Comparison of ENCODE assay signal across 20 mouse cellular contexts in genomic region chr13:3532451-3532850, GRCm38 (mm10). TPM values are rescaled to one million over a fixed set of nuclear protein-coding genes. Genes with fewer than 3 reads are reported as not detected.
A peak's percentile ranks its signal among the peaks of the same experiment; 100 is the strongest.
DNase-seq lines count a peak whose midpoint lies in the region; ATAC-seq and TF ChIP-seq lines count a peak whose summit lies in the region.
"Had no signal": no experiment of that assay in that cellular context is flagged by ENCODE, and none has a peak within 500 bp of the region (broad histone marks: within the 10 kb centered on the region; RNA-seq: fewer than 3 reads in every experiment).

No protein-coding gene starts in this region.

- WGBS in embryonic facial prominence, embryonic 13.5 days = 68% methylated on average over 4 of the region's 4 CpGs
- 74% methylated on average over 4 of the region's 4 CpGs for WGBS in embryonic facial prominence, embryonic 10.5 days
- WGBS in stomach, embryonic 15.5 days = 67% methylated on average over 4 of the region's 4 CpGs
- WGBS in stomach, postnatal 0 days = 59% methylated on average over 4 of the region's 4 CpGs
- 70% methylated on average over 4 of the region's 4 CpGs for WGBS in intestine, embryonic 15.5 days

- no peaks in the 10 kb centered on the region for H3K27me3 ChIP-seq in embryonic facial prominence, embryonic 13.5 days
- no peaks in the 10 kb centered on the region for H3K27me3 ChIP-seq in embryonic facial prominence, embryonic 10.5 days (replicated peaks; ENCODE audit: low read depth, poor library complexity, severe bottlenecking)
- H3K27me3 ChIP-seq in stomach, embryonic 15.5 days (replicated peaks) = no peaks in the 10 kb centered on the region
- H3K27me3 ChIP-seq in stomach, postnatal 0 days (ENCODE audit: control insufficient read depth, insufficient read depth, low read length) = no peaks in the 10 kb centered on the region
- H3K27me3 ChIP-seq in intestine, embryonic 15.5 days (replicated peaks) = no peaks in the 10 kb centered on the region
- H3K27me3 ChIP-seq: forebrain, embryonic 15.5 days; heart, embryonic 15.5 days; hindbrain, embryonic 15.5 days; Patski had no signal

- H3K4me2 ChIP-seq in embryonic facial prominence, embryonic 13.5 days = no peak overlapping the region
- 0 out of 2 replicates have a peak overlapping the region, but pooled peaks have one; percentile 2 for H3K4me2 ChIP-seq in stomach, embryonic 15.5 days
- no peak overlapping the region for H3K4me2 ChIP-seq in stomach, postnatal 0 days (replicated peaks; ENCODE audit: low read depth)
- H3K4me2 ChIP-seq in intestine, embryonic 15.5 days (replicated peaks) = no peak overlapping the region
- H3K4me2 ChIP-seq: forebrain, embryonic 15.5 days; heart, embryonic 15.5 days; hindbrain, embryonic 15.5 days had no signal

- no peak overlapping the region for H3K27ac ChIP-seq in embryonic facial prominence, embryonic 13.5 days
- H3K27ac ChIP-seq in embryonic facial prominence, embryonic 10.5 days (replicated peaks) = no peak overlapping the region
- H3K27ac ChIP-seq in stomach, embryonic 15.5 days = no peak overlapping the region
- H3K27ac ChIP-seq in stomach, postnatal 0 days (replicated peaks) = no peak overlapping the region
- no peak overlapping the region for H3K27ac ChIP-seq in intestine, embryonic 15.5 days
- H3K27ac ChIP-seq: forebrain, embryonic 15.5 days; heart, embryonic 10.5 days; heart, embryonic 15.5 days; hindbrain, embryonic 15.5 days had no signal

- no peak overlapping the region for H3K4me3 ChIP-seq in embryonic facial prominence, embryonic 13.5 days
- no peak overlapping the region for H3K4me3 ChIP-seq in embryonic facial prominence, embryonic 10.5 days
- no peak overlapping the region for H3K4me3 ChIP-seq in stomach, embryonic 15.5 days (replicated peaks)
- no peak overlapping the region for H3K4me3 ChIP-seq in stomach, postnatal 0 days (ENCODE audit: low read depth, low read length)
- H3K4me3 ChIP-seq in intestine, embryonic 15.5 days (replicated peaks) = no peak overlapping the region
- H3K4me3 ChIP-seq: forebrain, embryonic 15.5 days; heart, embryonic 10.5 days; heart, embryonic 15.5 days; hindbrain, embryonic 15.5 days had no signal

- H3K9ac ChIP-seq in embryonic facial prominence, embryonic 13.5 days = no peak overlapping the region
- H3K9ac ChIP-seq in stomach, embryonic 15.5 days = no peak overlapping the region
- no peak overlapping the region for H3K9ac ChIP-seq in stomach, postnatal 0 days (ENCODE audit: low read length)
- H3K9ac ChIP-seq in intestine, embryonic 15.5 days = no peak overlapping the region
- H3K9ac ChIP-seq: forebrain, embryonic 15.5 days; heart, embryonic 15.5 days; hindbrain, embryonic 15.5 days had no signal

- no peak for TF ChIP-seq EP300 in stomach, postnatal 0 days (optimal IDR thresholded peaks at IDR 0.05)

- no peak for DNase-seq in embryonic facial prominence, embryonic 10.5 days (ENCODE audit: low spot score)
- no peak for DNase-seq in stomach, postnatal 0 days (ENCODE audit: low spot score)
- peak; percentile 78 for DNase-seq in R1 (ENCODE audit: low read depth, low spot score)
- no peak for DNase-seq in cerebellum, adult 9-11 months
- DNase-seq: adrenal gland, adult 8-10 months; B cell, adult 2 months; cerebellum, adult 11-12 months; cerebellum, adult 9-10 months; gastrocnemius, postnatal 36 days; heart, adult 18-20 months; heart, postnatal 36 days had no signal

- TF ChIP-seq CTCF in stomach, postnatal 0 days (IDR thresholded peaks at IDR 0.05; ENCODE audit: low read depth) = no peak

- peaks cover 4% of the 10 kb centered on the region; the same call in 1 of the 2 replicates for H3K4me1 ChIP-seq in embryonic facial prominence, embryonic 13.5 days
- peaks cover 11% of the 10 kb centered on the region; the same call in 1 of the 2 replicates for H3K4me1 ChIP-seq in embryonic facial prominence, embryonic 10.5 days
- H3K4me1 ChIP-seq in stomach, embryonic 15.5 days = 0 out of 2 replicates have a peak, but pooled peaks cover 3% of the 10 kb centered on the region
- no peaks in the 10 kb centered on the region for H3K4me1 ChIP-seq in stomach, postnatal 0 days (replicated peaks; ENCODE audit: control insufficient read depth, insufficient read depth)
- H3K4me1 ChIP-seq in intestine, embryonic 15.5 days (replicated peaks) = no peaks in the 10 kb centered on the region
- H3K4me1 ChIP-seq: heart, embryonic 10.5 days had no signal

- H3K9me3 ChIP-seq in embryonic facial prominence, embryonic 13.5 days = peaks cover 3% of the 10 kb centered on the region; the same call in 1 of the 2 replicates
- peaks cover 7% of the 10 kb centered on the region; the same call in 1 of the 2 replicates for H3K9me3 ChIP-seq in embryonic facial prominence, embryonic 10.5 days
- no peaks in the 10 kb centered on the region for H3K9me3 ChIP-seq in stomach, embryonic 15.5 days
- no peaks in the 10 kb centered on the region for H3K9me3 ChIP-seq in stomach, postnatal 0 days (ENCODE audit: control insufficient read depth, low read length)
- H3K9me3 ChIP-seq in intestine, embryonic 15.5 days = no peaks in the 10 kb centered on the region
- H3K9me3 ChIP-seq: forebrain, embryonic 15.5 days; heart, embryonic 10.5 days; heart, embryonic 15.5 days; hindbrain, embryonic 15.5 days had no signal

- no peaks in the 10 kb centered on the region for H3K36me3 ChIP-seq in embryonic facial prominence, embryonic 13.5 days
- H3K36me3 ChIP-seq in embryonic facial prominence, embryonic 10.5 days (replicated peaks) = no peaks in the 10 kb centered on the region
- no peaks in the 10 kb centered on the region for H3K36me3 ChIP-seq in stomach, embryonic 15.5 days
- H3K36me3 ChIP-seq in stomach, postnatal 0 days (ENCODE audit: control insufficient read depth, insufficient read depth, low read length) = no peaks in the 10 kb centered on the region
- no peaks in the 10 kb centered on the region for H3K36me3 ChIP-seq in intestine, embryonic 15.5 days
- H3K36me3 ChIP-seq: forebrain, embryonic 15.5 days; heart, embryonic 10.5 days; heart, embryonic 15.5 days; hindbrain, embryonic 15.5 days had no signal

- ATAC-seq in embryonic facial prominence, embryonic 13.5 days (ENCODE audit: insufficient number of reproducible peaks, insufficient read depth, low FRiP score, low TSS enrichment, low read depth) = peak; percentile 38; the same call in 1 of the 2 replicates
- ATAC-seq in stomach, embryonic 15.5 days (ENCODE audit: insufficient read depth, low FRiP score, low read depth) = no peak
- ATAC-seq in stomach, postnatal 0 days (ENCODE audit: low FRiP score, low TSS enrichment) = no peak
- no peak; the same call in 1 of the 2 replicates for ATAC-seq in intestine, embryonic 15.5 days
- ATAC-seq: CD4-positive, CD25-positive, alpha-beta regulatory T cell, adult 4 months; forebrain, embryonic 15.5 days; Patski had no signal

RNA-seq across cellular contexts. Expression of gene Gdi2, which starts 5.4 kb away (rescaled TPM):
- polyA plus RNA-seq in embryonic facial prominence, embryonic 13.5 days (2015; fragmentation: Nextera tagmentation; extraction: Ambion mirVana) = 438 and 458 TPM in 2 replicates
- polyA plus RNA-seq in embryonic facial prominence, embryonic 10.5 days (2016; fragmentation: Nextera tagmentation; extraction: Ambion mirVana) = 429 and 432 TPM in 2 replicates
- 402 and 410 TPM in 2 replicates for polyA plus RNA-seq in stomach, embryonic 15.5 days (2015; fragmentation: Nextera tagmentation; extraction: Ambion mirVana)
- polyA plus RNA-seq in stomach, postnatal 0 days (2015; fragmentation: Nextera tagmentation; extraction: Ambion mirVana) = 338 and 359 TPM in 2 replicates
- polyA plus RNA-seq in intestine, embryonic 15.5 days (2015; fragmentation: Nextera tagmentation; extraction: Ambion mirVana) = 427 and 443 TPM in 2 replicates
